Mouse (Mus musculus): ENCODE measurements around the gene Arl6ip4. TPM values are rescaled to one million over a fixed set of nuclear protein-coding genes. Genes with fewer than 3 reads are reported as not detected.

The Arl6ip4 gene
- polyA plus RNA-seq, 1 experiment from 2014 or later = 136 TPM

GRCm38 (mm10) chr5:124166741-124167140 lies 50.9 kb downstream of the Arl6ip4 start:
- Histone ChIP-seq H3K27ac (peak overlapping the region; percentile 63; the same call in 1 of the 2 replicates), H3K9me3 (no peaks in the 10 kb centered on the region), H3K4me3 (no peak overlapping the region), H3K4me1 (peaks cover 77% of the 10 kb centered on the region), H3K36me3 (replicated peaks) (no peaks in the 10 kb centered on the region), H3K27me3 (ENCODE audit: poor library complexity, severe bottlenecking) (no peaks in the 10 kb centered on the region)
- no peak for DNase-seq (ENCODE audit: extremely low spot score, low spot score)

GRCm38 (mm10) chr5:124167621-124168020 lies 51.7 kb downstream of the Arl6ip4 start:
- WGBS = 68% methylated on average over 10 of the region's 10 CpGs
- no peak for DNase-seq (ENCODE audit: extremely low spot score, low spot score)
- Histone ChIP-seq H3K27me3 (ENCODE audit: poor library complexity, severe bottlenecking) (no peaks in the 10 kb centered on the region), H3K4me1 (peaks cover 76% of the 10 kb centered on the region), H3K4me3 (no peak overlapping the region), H3K9me3 (no peaks in the 10 kb centered on the region), H3K36me3 (replicated peaks) (0 out of 2 replicates have a peak, but pooled peaks cover 6% of the 10 kb centered on the region), H3K27ac (0 out of 2 replicates have a peak overlapping the region, but pooled peaks have one; percentile 54)

Other genes starting within 250 kb of the Arl6ip4 start
- gene Hcar1, start 236.1 kb upstream of the Arl6ip4 start, polyA plus RNA-seq (2016; fragmentation: Nextera tagmentation; extraction: Ambion mirVana) = not detected in 2 replicates
- 177 and 188 TPM in 2 replicates for gene Denr, start 208.9 kb upstream of the Arl6ip4 start, polyA plus RNA-seq (2016; fragmentation: Nextera tagmentation; extraction: Ambion mirVana)
- gene Gm43518, start 188.7 kb upstream of the Arl6ip4 start, polyA plus RNA-seq (2016; fragmentation: Nextera tagmentation; extraction: Ambion mirVana) = 1.7 TPM in 2 replicates
- gene Ccdc62, start 185.4 kb upstream of the Arl6ip4 start, polyA plus RNA-seq (2016; fragmentation: Nextera tagmentation; extraction: Ambion mirVana) = 5.0 and 7.0 TPM in 2 replicates
- gene Hip1r, start 142.5 kb upstream of the Arl6ip4 start, polyA plus RNA-seq (2016; fragmentation: Nextera tagmentation; extraction: Ambion mirVana) = 7.7 and 11.1 TPM in 2 replicates
- 50.8 and 51.2 TPM in 2 replicates for gene Vps37b, start 83.8 kb upstream of the Arl6ip4 start, polyA plus RNA-seq (2016; fragmentation: Nextera tagmentation; extraction: Ambion mirVana)
- gene Abcb9, start 20.3 kb upstream of the Arl6ip4 start, polyA plus RNA-seq (2016; fragmentation: Nextera tagmentation; extraction: Ambion mirVana) = 0.52 and 0.65 TPM in 2 replicates
- 16.8 and 17.8 TPM in 2 replicates for gene Ogfod2, start 3.8 kb upstream of the Arl6ip4 start, polyA plus RNA-seq (2016; fragmentation: Nextera tagmentation; extraction: Ambion mirVana)
- 2.1 and 3.0 TPM in 2 replicates for gene Pitpnm2, start 133.7 kb downstream of the Arl6ip4 start, polyA plus RNA-seq (2016; fragmentation: Nextera tagmentation; extraction: Ambion mirVana)
- gene Mphosph9, start 211.9 kb downstream of the Arl6ip4 start, polyA plus RNA-seq (2016; fragmentation: Nextera tagmentation; extraction: Ambion mirVana) = 19.5 and 20.9 TPM in 2 replicates
- 24.9 and 25.7 TPM in 2 replicates for gene 2810006K23Rik, start 212.0 kb downstream of the Arl6ip4 start, polyA plus RNA-seq (2016; fragmentation: Nextera tagmentation; extraction: Ambion mirVana)
- gene Cdk2ap1, start 247.0 kb downstream of the Arl6ip4 start, polyA plus RNA-seq (2016; fragmentation: Nextera tagmentation; extraction: Ambion mirVana) = 57.3 and 64.7 TPM in 2 replicates

Data from forebrain, embryonic 10.5 days (tissue).